In genomic region chr14:55933586-55933985, GRCm38 (mm10) we compare ENCODE assay signal across 9 mouse cellular contexts. TPM values are rescaled to one million over a fixed set of nuclear protein-coding genes. Genes with fewer than 3 reads are reported as not detected.
DNase-seq lines count a peak whose midpoint lies in the region; ATAC-seq and TF ChIP-seq lines count a peak whose summit lies in the region.
"Had no signal": no experiment of that assay in that cellular context is flagged by ENCODE, and none has a peak within 500 bp of the region (broad histone marks: within the 10 kb centered on the region; RNA-seq: fewer than 3 reads in every experiment).

No protein-coding gene starts in this region.

- DNase-seq in adrenal gland, adult (ENCODE audit: inconsistent age in 2 of 2, low spot score in 1 of 2): peak; percentile 8 to 25
- DNase-seq in adrenal gland, postnatal 4 days (ENCODE audit: low spot score in 2 of 2): no peak
- DNase-seq in embryonic facial prominence, embryonic 11.5 days (ENCODE audit: low spot score): peak; percentile 32
- peak; percentile 79 for DNase-seq in lung, embryonic 14.5 days
- no peak for DNase-seq in layer of hippocampus, adult 8-10 months (ENCODE audit: low spot score in 2 of 2)
- DNase-seq in right cerebral cortex, postnatal 14 days: no peak
- DNase-seq in cerebellum, adult 9-10 months: no peak

- no peak overlapping the region for H3K4me3 ChIP-seq in embryonic facial prominence, embryonic 11.5 days (ENCODE audit: low read depth, low read length)
- H3K4me3 ChIP-seq in intestine, embryonic 15.5 days (replicated peaks): no peak overlapping the region
- no peak overlapping the region for H3K4me3 ChIP-seq in lung, embryonic 14.5 days (ENCODE audit: low read depth, low read length)

- WGBS in embryonic facial prominence, embryonic 11.5 days: 49% methylated on average over 7 of the region's 7 CpGs
- WGBS in intestine, embryonic 15.5 days: 23% methylated on average over 7 of the region's 7 CpGs
- WGBS in lung, embryonic 14.5 days: 13% methylated on average over 7 of the region's 7 CpGs

- no peaks in the 10 kb centered on the region for H3K4me1 ChIP-seq in embryonic facial prominence, embryonic 11.5 days (ENCODE audit: control insufficient read depth, insufficient read depth, low read length)
- no peaks in the 10 kb centered on the region for H3K4me1 ChIP-seq in intestine, embryonic 15.5 days (replicated peaks)
- no peaks in the 10 kb centered on the region; the same call in 1 of the 2 replicates for H3K4me1 ChIP-seq in lung, embryonic 14.5 days (ENCODE audit: insufficient read depth)

- no peaks in the 10 kb centered on the region for H3K36me3 ChIP-seq in embryonic facial prominence, embryonic 11.5 days (replicated peaks; ENCODE audit: control insufficient read depth, insufficient read depth, low read depth, low read length)
- no peaks in the 10 kb centered on the region for H3K36me3 ChIP-seq in intestine, embryonic 15.5 days
- H3K36me3 ChIP-seq in lung, embryonic 14.5 days (ENCODE audit: insufficient read depth): no peaks in the 10 kb centered on the region

- no peak for TF ChIP-seq CTCF in lung, embryonic 14.5 days (IDR thresholded peaks at IDR 0.05; ENCODE audit: low read depth)

- no peak for ATAC-seq in embryonic facial prominence, embryonic 11.5 days (replicated peaks; ENCODE audit: insufficient number of reproducible peaks, low FRiP score, low TSS enrichment, low read depth)
- peak; percentile 69 for ATAC-seq in intestine, embryonic 15.5 days
- peak; percentile 88 for ATAC-seq in lung, embryonic 14.5 days (ENCODE audit: insufficient read depth)

- no peak overlapping the region for H3K4me2 ChIP-seq in embryonic facial prominence, embryonic 11.5 days (ENCODE audit: low read depth, low read length)
- 0 out of 2 replicates have a peak overlapping the region, but pooled peaks have one; percentile 3 for H3K4me2 ChIP-seq in intestine, embryonic 15.5 days (replicated peaks)
- peak overlapping the region; percentile 40 for H3K4me2 ChIP-seq in lung, embryonic 14.5 days

- no peak overlapping the region for H3K9ac ChIP-seq in embryonic facial prominence, embryonic 11.5 days (replicated peaks; ENCODE audit: low read length)
- no peak overlapping the region for H3K9ac ChIP-seq in intestine, embryonic 15.5 days
- H3K9ac ChIP-seq in lung, embryonic 14.5 days: no peak overlapping the region

- H3K9me3 ChIP-seq in embryonic facial prominence, embryonic 11.5 days (replicated peaks; ENCODE audit: control insufficient read depth, low read length): no peaks in the 10 kb centered on the region
- no peaks in the 10 kb centered on the region for H3K9me3 ChIP-seq in intestine, embryonic 15.5 days
- no peaks in the 10 kb centered on the region; the same call in 1 of the 2 replicates for H3K9me3 ChIP-seq in lung, embryonic 14.5 days (ENCODE audit: low read depth, low read length)

- H3K27me3 ChIP-seq in embryonic facial prominence, embryonic 11.5 days (ENCODE audit: control insufficient read depth, insufficient read depth, low read length): no peaks in the 10 kb centered on the region
- no peaks in the 10 kb centered on the region for H3K27me3 ChIP-seq in intestine, embryonic 15.5 days (replicated peaks)
- H3K27me3 ChIP-seq in lung, embryonic 14.5 days (ENCODE audit: insufficient read depth, low read length): no peaks in the 10 kb centered on the region

- H3K27ac ChIP-seq in embryonic facial prominence, embryonic 11.5 days (replicated peaks; ENCODE audit: low read depth, low read length): no peak overlapping the region
- H3K27ac ChIP-seq in intestine, embryonic 15.5 days: no peak overlapping the region
- H3K27ac ChIP-seq in lung, embryonic 14.5 days (ENCODE audit: low read depth): no peak overlapping the region

RNA-seq across cellular contexts. Expression of gene Cma1, which starts 10.9 kb away (rescaled TPM):
- total RNA-seq in adrenal gland, postnatal 4 days (2021): 10 to 100 TPM; 10.4 to 19.2 TPM
- not detected in 2 replicates for polyA plus RNA-seq in embryonic facial prominence, embryonic 11.5 days (2014; fragmentation: Nextera tagmentation; extraction: Ambion mirVana)
- polyA plus RNA-seq in intestine, embryonic 15.5 days (2015; fragmentation: Nextera tagmentation; extraction: Ambion mirVana): 1.9 and 3.3 TPM in 2 replicates
- 3.7 and 4.4 TPM in 2 replicates for polyA plus RNA-seq in lung, embryonic 14.5 days (2014; fragmentation: Nextera tagmentation; extraction: Ambion mirVana)
- total RNA-seq in layer of hippocampus, adult 8-10 months (2022): under 1 TPM in 1 of 4 experiments, not detected in 3; 0.39 TPM

RNA-seq across cellular contexts. Expression of gene Cma2, which starts 17.2 kb away (rescaled TPM):
- under 1 TPM; 0.62 to 0.76 TPM for total RNA-seq in adrenal gland, postnatal 4 days (2021)
- not detected in 2 replicates for polyA plus RNA-seq in embryonic facial prominence, embryonic 11.5 days (2014; fragmentation: Nextera tagmentation; extraction: Ambion mirVana)
- not detected in 2 replicates for polyA plus RNA-seq in intestine, embryonic 15.5 days (2015; fragmentation: Nextera tagmentation; extraction: Ambion mirVana)
- not detected in 2 replicates for polyA plus RNA-seq in lung, embryonic 14.5 days (2014; fragmentation: Nextera tagmentation; extraction: Ambion mirVana)
- not detected for total RNA-seq in layer of hippocampus, adult 8-10 months (2022)
- total RNA-seq: layer of hippocampus, postnatal 10 days had no signal

RNA-seq across cellular contexts. Expression of gene Sdr39u1, which starts 33.5 kb away (rescaled TPM):
- total RNA-seq in adrenal gland, postnatal 4 days (2021): 10 to 100 TPM; 65.3 to 71.9 TPM
- 55.7 and 59.4 TPM in 2 replicates for polyA plus RNA-seq in embryonic facial prominence, embryonic 11.5 days (2014; fragmentation: Nextera tagmentation; extraction: Ambion mirVana)
- polyA plus RNA-seq in intestine, embryonic 15.5 days (2015; fragmentation: Nextera tagmentation; extraction: Ambion mirVana): 73.6 and 80.3 TPM in 2 replicates
- 44.3 and 47.2 TPM in 2 replicates for polyA plus RNA-seq in lung, embryonic 14.5 days (2014; fragmentation: Nextera tagmentation; extraction: Ambion mirVana)
- 10 to 100 TPM; 66.0 to 86.3 (median 78.8) TPM for total RNA-seq in layer of hippocampus, adult 8-10 months (2022)

RNA-seq across cellular contexts. Expression of gene Khnyn, which starts 48.8 kb away (rescaled TPM):
- total RNA-seq in adrenal gland, postnatal 4 days (2021): 10 to 100 TPM; 29.7 to 29.9 TPM
- polyA plus RNA-seq in embryonic facial prominence, embryonic 11.5 days (2014; fragmentation: Nextera tagmentation; extraction: Ambion mirVana): 10.4 and 11.9 TPM in 2 replicates
- polyA plus RNA-seq in intestine, embryonic 15.5 days (2015; fragmentation: Nextera tagmentation; extraction: Ambion mirVana): 15.1 and 15.4 TPM in 2 replicates
- polyA plus RNA-seq in lung, embryonic 14.5 days (2014; fragmentation: Nextera tagmentation; extraction: Ambion mirVana): 11.0 and 13.7 TPM in 2 replicates
- 10 to 100 TPM; 13.4 to 14.0 (median 13.7) TPM for total RNA-seq in layer of hippocampus, adult 8-10 months (2022)

RNA-seq across cellular contexts. Expression of gene Cbln3, which starts 49.4 kb away (rescaled TPM):
- under 1 TPM; 0.39 to 0.76 TPM for total RNA-seq in adrenal gland, postnatal 4 days (2021)
- 0.07 and 0.17 TPM in 2 replicates for polyA plus RNA-seq in embryonic facial prominence, embryonic 11.5 days (2014; fragmentation: Nextera tagmentation; extraction: Ambion mirVana)
- 0.18 and 0.29 TPM in 2 replicates for polyA plus RNA-seq in intestine, embryonic 15.5 days (2015; fragmentation: Nextera tagmentation; extraction: Ambion mirVana)
- polyA plus RNA-seq in lung, embryonic 14.5 days (2014; fragmentation: Nextera tagmentation; extraction: Ambion mirVana): 1.4 and 1.9 TPM in 2 replicates
- total RNA-seq in layer of hippocampus, adult 8-10 months (2022): under 1 TPM; 0.20 to 0.43 (median 0.33) TPM

Comparison
In these comparisons a context has a peak if more than half of its experiments do, and no peak if none do; other contexts are left out.
1. DNase-seq: peak in adrenal gland, adult (2 of 2), embryonic facial prominence, embryonic 11.5 days (single experiment) and lung, embryonic 14.5 days (single experiment); none in adrenal gland, postnatal 4 days (0 of 2), layer of hippocampus, adult 8-10 months (0 of 2), right cerebral cortex, postnatal 14 days (single experiment) and cerebellum, adult 9-10 months (single experiment).